Mouse (Mus musculus): ENCODE results near the gene Gpc6. TPM values are rescaled to one million over a fixed set of nuclear protein-coding genes. Genes with fewer than 3 reads are reported as not detected.

Gpc6 gene
- total RNA-seq, 4 experiments from 2014 or later = 10.0 to 12.9 (median 10.9) TPM

DNA sequence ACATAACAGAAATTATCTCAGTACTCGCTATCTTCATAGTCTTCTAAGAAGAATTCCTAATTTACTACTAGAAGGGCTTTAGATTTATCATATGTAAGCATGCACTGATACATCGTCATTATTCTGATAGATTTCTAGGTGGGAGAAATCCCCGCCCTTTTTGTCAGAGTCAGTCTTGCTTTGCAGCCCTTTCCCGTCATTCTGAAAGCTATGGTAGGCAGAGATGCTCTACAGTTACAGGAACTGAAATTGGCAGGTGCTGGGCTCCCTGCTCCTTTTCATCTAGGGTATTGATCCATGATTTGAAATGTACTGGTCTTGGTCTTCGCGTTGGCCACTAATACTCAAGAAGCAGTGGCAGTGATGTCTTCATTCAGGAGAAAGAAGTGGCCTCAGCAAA is 22.3 kb downstream of the Gpc6 start:
- no peak for DNase-seq (ENCODE audit: low spot score in 2 of 2)

DNA sequence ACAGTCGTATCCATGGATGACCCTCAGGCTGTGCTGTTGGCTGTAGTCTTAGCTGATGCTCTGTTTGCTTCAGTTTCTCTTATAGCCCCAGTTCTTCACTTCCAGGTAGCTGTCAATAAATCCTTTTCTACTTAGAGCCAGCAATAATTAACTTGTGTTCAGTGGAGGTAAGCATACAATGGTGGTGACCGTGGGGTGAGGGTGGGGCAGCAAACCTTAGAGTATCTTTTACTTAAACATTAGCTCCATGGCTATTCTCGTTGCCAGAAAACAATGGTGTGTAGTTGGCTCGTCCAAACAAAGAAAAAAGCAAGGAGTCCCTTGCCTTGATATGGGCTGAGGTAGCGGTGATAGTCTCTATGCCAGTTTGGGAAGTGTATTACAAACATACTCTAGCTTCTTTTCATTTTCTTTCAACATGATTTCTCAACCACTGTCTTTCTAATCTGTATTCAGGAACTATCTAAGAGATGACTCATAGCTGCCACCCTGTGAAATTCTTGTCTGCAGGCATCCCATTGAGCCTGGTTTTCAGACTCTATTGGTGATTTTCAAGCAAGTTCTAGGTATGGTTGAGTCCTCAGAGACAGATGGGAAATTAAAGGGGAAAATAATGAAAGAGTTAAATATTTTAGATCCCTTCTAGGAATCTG is 22.9 kb downstream of the Gpc6 start:
- no peak for DNase-seq (ENCODE audit: low spot score in 2 of 2)

DNA sequence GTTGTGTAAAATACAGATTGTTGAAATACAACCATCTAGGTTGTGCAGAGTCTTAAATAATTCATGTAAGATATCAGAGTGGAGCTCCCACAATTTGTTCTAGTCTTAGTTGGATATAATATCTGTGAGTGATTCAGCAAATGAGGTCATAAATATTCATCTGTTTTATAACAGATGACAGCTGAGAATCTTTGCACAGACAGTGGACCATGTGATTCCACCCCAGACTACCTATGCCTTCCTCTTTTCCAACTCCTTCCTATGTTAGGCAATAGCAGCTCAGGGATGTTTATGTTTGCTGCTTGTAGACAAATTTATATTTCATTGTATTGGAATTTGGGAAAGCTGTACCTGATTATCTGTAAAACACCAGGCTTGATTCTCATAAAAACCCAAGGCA is 32.0 kb downstream of the Gpc6 start:
- DNase-seq (ENCODE audit: low spot score in 2 of 2) = no peak

DNA sequence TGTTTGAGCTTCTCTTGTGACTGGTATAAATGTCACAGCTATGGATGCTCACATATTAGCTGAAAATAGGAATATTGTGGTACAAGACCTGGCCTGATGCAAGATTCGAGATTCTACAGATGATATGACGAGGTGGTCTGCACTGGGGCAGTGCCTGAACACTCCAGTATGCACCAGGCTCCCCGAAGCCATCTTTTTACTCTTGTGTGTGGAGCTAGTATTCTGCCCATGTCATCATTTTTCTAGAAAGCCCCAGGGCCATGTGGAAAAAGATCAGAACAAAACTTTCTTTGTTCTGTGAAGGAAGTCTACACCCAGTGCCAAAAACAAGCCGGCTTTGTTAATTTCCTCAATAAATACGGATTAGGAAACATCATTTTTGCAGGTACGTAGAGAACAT is 39.7 kb downstream of the Gpc6 start:
- DNase-seq (ENCODE audit: low spot score in 2 of 2) = no peak

DNA sequence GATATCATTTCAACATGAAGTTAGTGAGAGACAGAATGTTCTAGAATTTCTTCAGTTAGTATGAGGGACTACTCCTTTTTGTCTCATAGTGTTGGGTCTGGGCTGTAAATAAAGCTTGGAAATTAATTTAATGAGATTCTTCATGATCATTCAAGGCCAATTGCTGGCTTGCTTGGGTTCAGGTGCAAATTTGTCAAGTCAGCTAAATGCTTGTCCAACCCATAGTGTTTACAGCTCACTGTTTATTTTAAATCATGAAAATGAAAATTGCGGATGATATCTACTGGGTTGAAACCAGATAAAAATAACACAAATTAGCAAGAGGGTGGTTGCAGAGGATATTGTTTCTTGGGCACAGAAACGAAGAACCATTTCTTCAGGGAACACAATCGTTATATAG is 49.6 kb downstream of the Gpc6 start:
- DNase-seq (ENCODE audit: low spot score in 2 of 2) = no peak

DNA sequence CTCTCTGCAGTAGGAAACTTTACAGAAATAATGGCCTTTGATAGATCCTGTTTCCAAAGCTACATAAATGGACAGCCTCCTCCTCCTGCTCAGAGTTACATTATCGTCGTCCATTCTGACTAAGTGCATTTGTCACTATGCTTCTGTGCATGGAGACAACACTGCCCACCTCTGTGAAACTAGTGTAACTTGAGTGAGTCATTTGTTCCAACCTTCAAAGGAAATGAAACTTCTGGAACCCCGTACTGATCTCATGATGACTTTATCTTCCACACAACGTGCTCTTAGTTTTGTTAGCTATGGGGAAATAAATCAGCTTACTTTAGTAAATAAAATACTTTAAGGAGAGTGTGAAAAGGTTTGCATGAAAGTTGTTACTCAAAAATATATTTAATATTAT is 50.1 kb downstream of the Gpc6 start:
- no peak for DNase-seq (ENCODE audit: low spot score in 2 of 2)

DNA sequence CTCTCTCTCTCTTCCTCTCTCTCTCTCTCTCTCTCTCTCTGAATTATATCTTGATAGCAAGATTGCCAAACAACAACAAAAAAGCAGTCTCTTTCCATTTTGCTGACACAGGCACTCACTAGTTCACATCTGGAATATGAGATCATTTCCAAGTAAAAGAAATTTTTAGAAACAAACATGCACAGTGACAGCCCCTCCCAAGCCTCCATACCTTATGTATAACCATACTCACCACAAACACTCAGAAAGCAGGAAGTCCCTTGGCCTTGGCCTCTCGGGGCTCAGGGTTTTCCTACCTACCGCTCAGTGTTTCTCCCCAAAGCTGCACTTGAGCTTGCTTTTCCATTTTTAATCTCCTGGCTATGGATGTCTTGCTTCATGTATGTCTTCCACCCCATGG is 52.1 kb downstream of the Gpc6 start:
- no peak for DNase-seq (ENCODE audit: low spot score in 2 of 2)

DNA sequence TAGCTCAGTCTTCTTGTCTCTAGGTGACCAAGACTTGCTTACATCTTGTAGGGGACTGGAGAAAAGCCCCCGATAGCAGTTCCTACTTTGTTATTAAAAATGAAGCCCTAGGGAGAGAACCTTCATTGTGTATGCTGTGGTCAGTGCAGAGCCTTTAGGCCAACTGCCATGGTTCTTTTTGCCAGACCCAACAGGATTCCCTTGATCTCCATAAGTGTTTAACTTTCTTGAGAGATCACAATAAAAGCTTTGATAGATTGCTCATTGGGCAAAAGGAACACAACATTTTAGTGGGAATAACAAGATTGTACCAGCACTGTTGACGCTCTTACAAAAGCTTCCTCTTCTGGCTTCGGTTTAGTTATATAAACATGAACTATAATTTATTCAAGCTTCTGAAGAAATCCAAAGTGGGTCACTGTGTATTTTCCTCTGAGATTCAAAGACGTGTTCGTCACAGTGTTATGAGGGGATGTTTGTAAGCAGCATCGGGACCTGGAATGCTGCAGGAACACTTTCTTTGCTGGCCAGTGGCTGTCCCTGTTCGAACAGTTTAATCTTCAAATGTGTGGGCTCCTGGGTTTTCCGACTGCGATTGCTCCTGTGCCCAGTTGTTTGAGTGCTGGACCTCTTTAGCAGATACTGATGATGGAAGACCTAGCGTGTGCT is 54.7 kb downstream of the Gpc6 start:
- no peak for DNase-seq (ENCODE audit: low spot score in 2 of 2)

DNA sequence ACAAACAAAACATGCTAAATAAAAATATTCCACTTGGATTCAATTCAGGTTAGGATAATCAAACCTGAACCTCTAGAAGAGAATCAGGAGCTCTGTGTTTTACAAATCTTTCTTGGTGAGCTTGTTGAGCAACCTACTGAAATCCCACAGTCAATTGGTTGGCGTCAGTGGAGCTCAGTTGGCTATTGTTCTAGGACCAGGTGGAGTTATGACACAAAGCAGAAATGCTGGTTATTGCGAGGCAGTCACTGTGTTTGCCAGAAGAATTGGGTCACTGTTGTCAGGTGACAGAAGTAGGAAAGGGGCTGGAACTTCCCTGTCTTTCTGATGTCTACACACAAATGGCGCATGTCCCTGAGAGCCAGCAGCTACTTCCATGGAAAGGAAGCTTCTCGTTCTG is 56.6 kb downstream of the Gpc6 start:
- no peak for DNase-seq (ENCODE audit: low spot score in 2 of 2)

DNA sequence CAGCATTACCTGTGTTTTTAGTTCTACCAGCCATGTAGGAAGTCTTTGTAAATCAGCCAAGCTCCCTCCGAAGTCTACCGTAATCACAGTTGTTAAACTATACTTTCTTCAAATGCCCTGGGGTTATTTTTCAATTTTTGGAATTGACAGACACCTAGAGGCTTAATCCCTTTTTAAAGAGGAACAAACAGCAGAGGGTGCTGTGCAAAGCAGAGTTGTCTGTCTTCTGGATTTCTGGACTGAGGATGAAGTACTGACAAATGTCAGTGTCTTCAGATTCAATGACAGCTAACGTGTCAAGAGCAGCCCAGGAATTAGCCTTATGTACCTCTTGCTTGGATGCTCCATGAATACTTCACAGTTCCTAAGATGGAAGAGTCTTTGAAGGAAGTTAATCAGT is 62.2 kb downstream of the Gpc6 start:
- no peak for DNase-seq (ENCODE audit: low spot score in 2 of 2)

DNA sequence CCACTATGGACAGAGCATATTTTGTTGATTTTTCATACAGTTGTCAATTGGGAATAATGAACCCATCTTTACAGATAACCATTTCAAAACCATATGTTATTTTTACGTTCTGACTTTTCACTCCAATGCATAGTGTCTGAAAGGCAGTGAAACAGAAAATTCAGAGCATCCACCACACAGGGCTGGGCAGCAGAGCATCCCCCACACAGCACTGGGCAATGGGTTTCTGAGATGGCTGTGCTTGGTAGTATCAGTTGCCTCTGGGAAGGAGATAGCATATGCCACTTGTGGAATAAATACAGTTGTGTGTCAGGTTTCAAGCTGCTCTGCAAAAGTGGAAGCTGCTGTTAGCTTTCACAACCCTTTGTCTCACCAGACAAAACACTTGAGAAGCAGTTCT is 75.3 kb downstream of the Gpc6 start:
- DNase-seq (ENCODE audit: low spot score in 2 of 2) = no peak

DNA sequence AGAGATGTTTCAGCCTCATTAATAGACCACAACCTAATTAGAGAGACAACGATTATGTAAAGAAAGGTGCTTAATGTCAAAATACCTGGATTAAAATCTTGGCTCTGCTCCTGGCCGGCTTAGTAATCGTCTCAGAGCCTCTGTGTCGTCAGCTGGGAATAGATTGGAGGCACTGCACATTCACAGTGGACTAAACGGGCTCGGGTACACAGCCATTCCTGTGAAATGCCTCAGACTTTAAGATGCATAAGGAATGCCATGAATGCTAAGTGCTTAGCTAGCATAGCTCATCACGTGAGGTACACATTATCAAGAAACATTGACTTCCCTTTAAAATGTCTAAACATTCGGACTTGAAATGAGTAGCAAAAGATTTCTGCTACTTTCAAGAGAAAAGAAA is 77.2 kb downstream of the Gpc6 start:
- no peak for DNase-seq (ENCODE audit: low spot score in 2 of 2)

DNA sequence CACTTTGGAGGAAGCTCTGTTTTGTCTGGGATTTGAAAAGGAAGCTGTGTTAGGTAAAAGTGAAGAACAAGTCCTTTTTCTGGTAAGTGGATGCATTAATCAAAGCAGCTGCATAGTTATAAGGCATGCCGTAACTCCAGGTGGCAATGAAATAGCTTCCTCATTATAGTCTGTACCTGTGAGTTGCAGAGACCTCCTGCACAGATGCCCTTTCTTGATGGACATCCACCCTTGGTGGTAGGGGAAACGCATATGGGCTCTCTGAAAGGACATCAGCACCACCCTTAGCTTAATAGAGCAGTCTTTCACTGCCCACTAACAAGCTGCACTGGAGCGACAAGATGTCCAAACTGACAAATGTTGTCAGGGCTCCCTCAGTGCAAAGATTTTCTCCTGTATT is 83.7 kb downstream of the Gpc6 start:
- no peak for DNase-seq (ENCODE audit: low spot score in 2 of 2)

DNA sequence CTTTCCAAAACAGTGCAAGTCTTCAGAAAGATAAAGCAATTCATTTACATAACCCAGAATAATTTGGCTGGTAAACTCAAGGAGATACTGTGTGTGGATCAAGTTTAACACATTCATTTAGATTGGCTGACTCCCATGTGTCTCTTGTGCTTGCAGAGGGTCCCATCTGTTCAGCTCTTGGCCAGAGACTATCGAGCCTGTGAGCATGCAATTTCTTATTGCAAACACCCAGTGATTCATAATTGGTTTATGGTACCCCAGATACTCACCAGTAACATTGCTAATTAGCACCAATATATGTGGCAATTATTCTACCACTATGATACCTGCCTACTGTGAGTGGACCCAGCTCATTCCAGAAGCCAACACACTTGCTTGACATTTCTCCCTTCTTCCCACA is 87.9 kb downstream of the Gpc6 start:
- peak; percentile 17 to 19 for DNase-seq (ENCODE audit: low spot score in 2 of 2)

DNA sequence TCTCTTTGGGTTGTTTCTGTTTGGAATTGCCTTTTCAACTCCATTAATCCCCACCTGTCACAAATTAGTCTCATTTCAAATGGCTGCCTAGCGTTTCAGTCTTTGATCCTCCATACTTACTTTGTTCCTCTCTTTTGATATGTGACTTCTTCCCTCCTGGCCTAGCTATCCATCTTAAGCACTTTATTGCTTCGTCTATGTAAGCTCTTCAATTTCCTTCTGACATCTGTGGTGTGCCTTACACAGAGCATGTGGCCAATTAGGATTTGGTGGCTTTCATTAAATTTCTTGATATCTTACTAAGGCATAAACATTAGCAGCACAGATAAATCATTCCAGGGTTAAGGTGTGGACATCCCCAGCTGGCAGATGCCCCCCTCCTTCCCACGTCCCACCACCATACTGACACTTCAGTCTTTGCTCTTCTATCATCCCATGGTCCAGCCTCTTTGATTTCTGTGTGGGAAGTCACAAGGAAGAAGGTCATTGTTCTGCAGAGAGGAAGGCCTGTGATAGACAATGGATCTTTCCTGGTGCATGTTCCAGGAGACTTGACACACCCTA is 88.5 kb downstream of the Gpc6 start:
- no peak for DNase-seq (ENCODE audit: low spot score in 2 of 2)

DNA sequence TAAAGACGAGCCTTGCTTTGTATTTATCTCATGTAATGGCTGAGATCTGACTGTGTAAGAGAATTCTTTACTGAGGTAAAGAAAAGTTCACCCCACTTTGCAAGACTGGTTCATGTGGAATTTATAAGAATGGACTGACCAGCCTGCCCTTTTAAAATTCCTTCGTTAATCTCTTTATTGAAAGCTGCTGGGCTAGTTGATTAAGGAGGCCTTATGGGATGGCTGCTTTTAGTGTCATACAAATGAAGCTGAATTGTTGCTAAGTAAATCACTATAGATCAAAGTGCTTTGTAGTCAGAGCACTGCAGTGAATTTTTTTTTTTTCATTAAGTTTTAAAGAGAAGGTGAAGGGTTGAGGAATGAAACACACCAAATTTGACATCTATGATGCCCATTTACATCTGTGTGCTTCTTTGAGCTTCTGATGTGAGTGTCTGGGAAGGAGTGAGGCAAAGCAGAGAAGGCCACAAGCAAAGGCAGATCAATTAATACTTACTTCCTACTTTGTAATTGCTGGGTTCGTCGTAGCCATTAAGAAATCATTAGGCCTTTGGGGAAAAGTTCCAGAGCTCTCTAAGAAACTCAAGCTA is 90.3 kb downstream of the Gpc6 start:
- DNase-seq (ENCODE audit: low spot score in 2 of 2) = no peak

DNA sequence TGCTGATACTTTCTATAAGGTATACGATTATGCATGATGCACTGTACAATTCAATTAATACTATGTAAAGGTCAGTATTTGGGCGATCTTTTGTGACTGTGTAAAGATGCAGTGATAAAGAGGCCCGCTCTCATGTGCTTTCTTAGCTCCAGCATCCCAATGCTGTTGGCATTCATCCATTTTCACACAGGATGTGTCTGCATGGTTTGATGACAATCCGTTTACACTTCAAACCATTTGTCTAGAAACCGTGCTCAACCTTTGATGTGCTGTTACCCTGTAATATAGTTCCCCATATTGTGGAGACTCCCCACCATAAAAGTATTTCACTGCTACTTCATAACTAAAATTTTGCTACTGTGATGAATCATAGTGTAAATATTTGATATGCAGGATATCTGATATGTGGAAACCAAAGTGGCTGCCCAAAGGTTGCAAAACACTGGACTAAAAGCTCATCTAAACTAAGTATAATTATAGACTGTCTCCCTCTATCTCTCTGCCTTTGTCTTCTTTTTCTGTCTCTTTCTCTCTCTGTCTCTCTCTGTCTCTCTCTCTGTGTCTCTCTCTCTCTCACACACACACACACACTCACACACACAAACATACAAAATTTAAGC is 97.2 kb downstream of the Gpc6 start:
- DNase-seq (ENCODE audit: low spot score in 2 of 2) = no peak

DNA sequence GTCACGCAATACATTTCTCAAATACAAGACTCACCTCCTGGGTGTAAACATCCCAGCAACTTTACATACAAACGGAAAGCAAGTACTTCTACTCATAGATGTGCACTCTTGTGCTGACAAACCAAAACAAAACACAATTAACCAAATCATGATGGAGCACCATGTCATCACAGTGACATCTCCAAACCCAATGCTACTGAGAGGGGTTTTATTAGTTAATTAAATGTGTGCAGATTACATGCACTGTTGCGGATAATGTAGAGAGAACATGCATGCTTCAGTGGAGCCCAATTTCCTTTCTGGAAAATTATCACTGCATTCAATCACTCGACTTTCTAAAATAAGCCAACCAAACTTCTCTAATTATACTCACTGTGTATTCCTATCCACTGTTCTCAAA is 109.0 kb downstream of the Gpc6 start:
- DNase-seq (ENCODE audit: low spot score in 2 of 2) = no peak

DNA sequence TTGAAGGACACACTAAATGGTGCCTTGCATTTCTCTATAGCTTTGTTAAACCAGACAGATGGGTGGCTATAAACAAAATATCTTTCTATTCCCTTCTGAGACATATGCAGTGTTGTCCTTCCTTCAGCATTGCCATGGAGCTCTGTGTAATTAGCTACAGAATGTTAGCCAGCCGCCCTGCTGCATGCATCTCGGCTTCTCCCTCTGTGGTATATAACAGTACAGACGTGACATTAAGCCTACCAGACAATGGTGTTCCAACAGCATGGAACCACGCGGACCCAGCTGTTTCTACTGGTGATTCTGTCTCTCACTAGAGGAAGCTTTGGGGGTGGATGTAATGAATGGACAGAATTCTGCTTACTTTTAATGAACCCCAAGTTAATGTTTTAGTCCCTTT is 115.9 kb downstream of the Gpc6 start:
- peak; percentile 4 to 13 for DNase-seq (ENCODE audit: low spot score in 2 of 2)

DNA sequence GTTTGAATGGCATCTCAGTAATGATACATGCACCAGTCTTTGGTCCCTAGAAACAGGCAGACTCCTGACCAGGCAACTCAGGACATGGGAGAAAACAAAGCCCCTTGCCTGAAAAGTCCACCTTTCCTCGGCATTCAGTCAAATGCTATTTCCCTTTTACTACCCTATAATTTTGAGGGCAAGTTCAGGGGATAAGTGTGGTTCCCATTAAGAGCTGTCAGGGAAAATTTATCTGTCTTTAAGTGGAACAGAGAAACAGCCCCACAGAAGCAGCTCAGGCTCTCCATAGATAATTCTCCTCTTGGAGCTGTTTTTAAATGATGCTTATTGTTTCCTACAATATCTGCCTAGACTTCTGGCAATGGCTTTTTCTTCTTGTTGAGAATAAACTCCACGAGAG is 123.8 kb downstream of the Gpc6 start:
- DNase-seq (ENCODE audit: low spot score in 2 of 2) = no peak

DNA sequence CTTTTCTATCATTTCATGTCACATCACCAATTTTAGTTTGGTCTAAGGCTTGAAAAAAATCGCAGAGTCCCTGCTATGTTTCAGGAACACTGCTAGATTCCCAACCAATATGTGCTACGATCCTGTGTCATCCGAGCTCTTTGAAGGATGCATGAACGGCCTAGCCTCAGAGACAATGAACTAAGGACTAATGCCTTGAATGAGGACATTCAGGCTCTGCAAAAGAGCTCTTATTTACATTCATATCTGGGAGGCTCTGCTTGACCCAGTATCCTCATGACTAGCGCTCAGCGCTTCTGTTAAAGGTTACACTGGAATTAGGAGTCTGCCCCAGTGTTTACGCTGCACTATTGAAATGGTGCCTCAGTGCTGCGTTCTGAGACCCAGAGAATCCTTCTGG is 125.8 kb downstream of the Gpc6 start:
- DNase-seq (ENCODE audit: low spot score in 2 of 2) = no peak

DNA sequence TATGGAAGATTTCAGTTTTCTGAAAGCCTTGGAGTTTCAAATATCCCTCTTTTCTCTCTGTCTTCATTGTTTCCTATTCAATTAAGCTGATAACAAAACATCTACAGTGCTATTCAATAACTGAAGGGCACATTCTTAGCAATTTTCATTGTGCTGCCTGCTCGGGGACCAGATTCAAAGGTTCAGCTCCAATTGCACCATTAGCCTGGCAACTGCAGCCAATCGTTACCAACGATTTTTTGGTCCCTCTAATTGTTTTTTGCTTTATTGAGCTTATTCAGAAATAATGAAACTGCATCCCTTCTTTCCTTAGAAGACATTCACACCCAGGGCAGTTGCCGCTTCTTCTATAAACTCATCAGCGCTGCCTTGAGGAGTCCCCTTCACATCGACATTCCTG is 128.2 kb downstream of the Gpc6 start:
- DNase-seq (ENCODE audit: low spot score in 2 of 2) = no peak

Measured in layer of hippocampus, adult 8-10 months (tissue).